Mouse (Mus musculus) mesoderm, embryonic 11.5 days (tissue): ENCODE data around the gene Actl10.

Source experiments
- DNase-seq: peaks from one replicate; pipeline ENCODE4 v3.0.0-alpha.2; 2012; ENCODE audit warnings: low read depth, low spot score

Actl10 gene

GRCm38 (mm10) chr2:154580586-154580985 lies 29.0 kb downstream of the Actl10 start:
- DNase-seq = no peak

- DNase-seq = no peak
Observed at GRCm38 (mm10) chr2:154581421-154581820, 29.8 kb downstream of the Actl10 start.

- DNase-seq = no peak
Observed at GRCm38 (mm10) chr2:154583906-154584872, 32.6 kb downstream of the Actl10 start.

- DNase-seq = no peak
Observed at GRCm38 (mm10) chr2:154584931-154585601, 33.5 kb downstream of the Actl10 start.

- peak; percentile 51 for DNase-seq
Observed at GRCm38 (mm10) chr2:154586405-154586804, 34.8 kb downstream of the Actl10 start.

GRCm38 (mm10) chr2:154589051-154589450 lies 37.5 kb downstream of the Actl10 start:
- DNase-seq = no peak

- DNase-seq = no peak
Observed at GRCm38 (mm10) chr2:154591239-154591638, 39.7 kb downstream of the Actl10 start.

- DNase-seq = no peak
Observed at GRCm38 (mm10) chr2:154593025-154593424, 41.4 kb downstream of the Actl10 start.

GRCm38 (mm10) chr2:154595775-154596174 lies 44.2 kb downstream of the Actl10 start:
- DNase-seq = no peak

- DNase-seq = no peak
Observed at GRCm38 (mm10) chr2:154597399-154597798, 45.8 kb downstream of the Actl10 start.

GRCm38 (mm10) chr2:154600586-154600985 lies 49.0 kb downstream of the Actl10 start:
- DNase-seq = no peak

GRCm38 (mm10) chr2:154601324-154601723 lies 49.7 kb downstream of the Actl10 start:
- no peak for DNase-seq
